Mouse (Mus musculus) lung, embryonic 15.5 days (tissue): ENCODE data around the gene C1qtnf2. TPM values are rescaled to one million over a fixed set of nuclear protein-coding genes. Genes with fewer than 3 reads are reported as not detected.

Source experiments
- ATAC-seq: fragments of 200-750 bp; cut with Nextera tagmentation; 2 replicates; pipeline ENCODE4 v1.8.0; 2017; ENCODE audit warnings: moderate number of reproducible peaks, borderline replicate concordance; ENCODE audit not compliant: low FRiP score, low TSS enrichment; ENCODE audit errors: extremely low read depth
- H3K27ac ChIP-seq: fragments of 300-500 bp; sonication (generic); 2 replicates; pipeline ENCODE4 v1.5.1; 2015; ENCODE audit warnings: moderate library complexity, mild to moderate bottlenecking, inconsistent platforms
- H3K27me3 ChIP-seq: fragments of 300-500 bp; sonication (generic); 2 replicates; pipeline ENCODE4 v1.6.1; 2015; ENCODE audit warnings: inconsistent platforms
- H3K36me3 ChIP-seq: fragments of 300-500 bp; sonication (generic); 2 replicates; pipeline ENCODE4 v1.6.1; 2015; ENCODE audit warnings: inconsistent platforms
- H3K4me1 ChIP-seq: fragments of 300-500 bp; sonication (generic); 2 replicates; pipeline ENCODE4 v1.6.1; 2015; ENCODE audit warnings: inconsistent platforms
- H3K4me2 ChIP-seq: fragments of 300-500 bp; sonication (generic); 2 replicates; pipeline ENCODE4 v1.6.1; 2015; ENCODE audit warnings: inconsistent platforms, mild to moderate bottlenecking, moderate library complexity
- H3K4me3 ChIP-seq: fragments of 300-500 bp; sonication (generic); 2 replicates; pipeline ENCODE4 v1.5.1; 2015; ENCODE audit warnings: mild to moderate bottlenecking, inconsistent platforms
- H3K9ac ChIP-seq: fragments of 300-500 bp; sonication (generic); 2 replicates; pipeline ENCODE4 v1.6.1; 2015; ENCODE audit warnings: inconsistent platforms
- H3K9me3 ChIP-seq: fragments of 300-500 bp; sonication (generic); 2 replicates; pipeline ENCODE4 v1.6.1; 2016; ENCODE audit warnings: inconsistent platforms
- WGBS: fragments of 180-500 bp; shearing (Covaris S2); methylation state at CpG from one replicate; pipeline ENCODE4 v1.1.7; 2015; 5-methylcytosine and 5-hydroxymethylcytosine counted together
- polyA plus RNA-seq: library from polyadenylated mRNA; unstranded; fragments of >200 nt; fragmentation: Nextera tagmentation; extraction: Ambion mirVana; gene quantifications from 2 replicates; pipeline ENCODE4 v1.2.1, GENCODE M21; 2015

The C1qtnf2 gene
- polyA plus RNA-seq, 1 experiment from 2014 or later, result 2.6 TPM

GRCm38 (mm10) chr11:43484652-43485051 lies 10.6 kb downstream of the C1qtnf2 start:
- Histone ChIP-seq H3K36me3 (no peaks in the 10 kb centered on the region), H3K4me2 (no peak overlapping the region), H3K4me3 (no peak overlapping the region), H3K9me3 (no peaks in the 10 kb centered on the region), H3K9ac (no peak overlapping the region), H3K27ac (no peak overlapping the region), H3K4me1 (peaks cover 50% of the 10 kb centered on the region), H3K27me3 (no peaks in the 10 kb centered on the region)
- ATAC-seq, result no peak
- 40% methylated on average over 11 of the region's 11 CpGs for WGBS

GRCm38 (mm10) chr11:43485855-43486254 lies 11.8 kb downstream of the C1qtnf2 start:
- H3K4me2 ChIP-seq, result no peak overlapping the region
- 80% methylated on average over 9 of the region's 9 CpGs for WGBS
- no peaks in the 10 kb centered on the region; the same call in 1 of the 2 replicates for H3K27me3 ChIP-seq
- no peak overlapping the region for H3K9ac ChIP-seq
- no peak overlapping the region for H3K4me3 ChIP-seq
- H3K27ac ChIP-seq, result no peak overlapping the region
- no peak for ATAC-seq
- no peaks in the 10 kb centered on the region for H3K9me3 ChIP-seq
- H3K4me1 ChIP-seq, result peaks cover 41% of the 10 kb centered on the region
- H3K36me3 ChIP-seq, result no peaks in the 10 kb centered on the region

- WGBS, result 27% methylated on average over 7 of the region's 7 CpGs
- 0 out of 2 replicates have a peak, but pooled peaks cover 11% of the 10 kb centered on the region for H3K4me1 ChIP-seq
- no peaks in the 10 kb centered on the region for H3K36me3 ChIP-seq
- H3K27me3 ChIP-seq, result no peaks in the 10 kb centered on the region; the same call in 1 of the 2 replicates
- no peak overlapping the region for H3K4me2 ChIP-seq
- ATAC-seq, result peak; percentile 31; the same call in 1 of the 2 replicates
- H3K4me3 ChIP-seq, result no peak overlapping the region
- H3K9me3 ChIP-seq, result no peaks in the 10 kb centered on the region
- H3K27ac ChIP-seq, result no peak overlapping the region
- H3K9ac ChIP-seq, result no peak overlapping the region
Observed at GRCm38 (mm10) chr11:43492663-43493062, 18.6 kb downstream of the C1qtnf2 start.

- no peaks in the 10 kb centered on the region for H3K9me3 ChIP-seq
- H3K27me3 ChIP-seq, result no peaks in the 10 kb centered on the region; the same call in 1 of the 2 replicates
- peak; percentile 41 for ATAC-seq
- no peak overlapping the region for H3K27ac ChIP-seq
- no peak overlapping the region for H3K4me2 ChIP-seq
- H3K4me3 ChIP-seq, result no peak overlapping the region
- H3K36me3 ChIP-seq, result no peaks in the 10 kb centered on the region
- WGBS, result 19% methylated on average over 6 of the region's 6 CpGs
- H3K9ac ChIP-seq, result no peak overlapping the region
- 0 out of 2 replicates have a peak, but pooled peaks cover 11% of the 10 kb centered on the region for H3K4me1 ChIP-seq
Observed at GRCm38 (mm10) chr11:43493815-43494409, 19.8 kb downstream of the C1qtnf2 start.

- WGBS, result 46% methylated on average over 8 of the region's 8 CpGs
- Histone ChIP-seq H3K9ac (no peak overlapping the region), H3K4me2 (no peak overlapping the region), H3K36me3 (no peaks in the 10 kb centered on the region), H3K4me3 (no peak overlapping the region), H3K4me1 (0 out of 2 replicates have a peak, but pooled peaks cover 11% of the 10 kb centered on the region), H3K27ac (no peak overlapping the region), H3K9me3 (no peaks in the 10 kb centered on the region), H3K27me3 (no peaks in the 10 kb centered on the region; the same call in 1 of the 2 replicates)
- no peak for ATAC-seq
Observed at GRCm38 (mm10) chr11:43495037-43495436, 21.0 kb downstream of the C1qtnf2 start.

GRCm38 (mm10) chr11:43495532-43495931 lies 21.5 kb downstream of the C1qtnf2 start:
- no peak overlapping the region for H3K4me3 ChIP-seq
- no peaks in the 10 kb centered on the region for H3K9me3 ChIP-seq
- H3K9ac ChIP-seq, result no peak overlapping the region
- H3K4me1 ChIP-seq, result 0 out of 2 replicates have a peak, but pooled peaks cover 11% of the 10 kb centered on the region
- no peaks in the 10 kb centered on the region; the same call in 1 of the 2 replicates for H3K27me3 ChIP-seq
- no peak overlapping the region for H3K4me2 ChIP-seq
- no peak overlapping the region for H3K27ac ChIP-seq
- H3K36me3 ChIP-seq, result no peaks in the 10 kb centered on the region
- no peak for ATAC-seq
- 27% methylated on average over 3 of the region's 3 CpGs for WGBS

GRCm38 (mm10) chr11:43501256-43501655 lies 27.2 kb downstream of the C1qtnf2 start:
- ATAC-seq, result no peak
- no peak overlapping the region for H3K9ac ChIP-seq
- no peaks in the 10 kb centered on the region for H3K27me3 ChIP-seq
- no peak overlapping the region for H3K27ac ChIP-seq
- no peaks in the 10 kb centered on the region for H3K9me3 ChIP-seq
- H3K4me2 ChIP-seq, result no peak overlapping the region
- H3K4me3 ChIP-seq, result no peak overlapping the region
- 78% methylated on average over 6 of the region's 6 CpGs for WGBS
- no peaks in the 10 kb centered on the region for H3K4me1 ChIP-seq
- H3K36me3 ChIP-seq, result no peaks in the 10 kb centered on the region

GRCm38 (mm10) chr11:43505188-43505587 lies 31.1 kb downstream of the C1qtnf2 start:
- no peaks in the 10 kb centered on the region for H3K9me3 ChIP-seq
- H3K27me3 ChIP-seq, result no peaks in the 10 kb centered on the region
- no peak for ATAC-seq
- WGBS, result 76% methylated on average over 7 of the region's 7 CpGs
- no peak overlapping the region for H3K9ac ChIP-seq
- no peak overlapping the region for H3K27ac ChIP-seq
- no peak overlapping the region for H3K4me3 ChIP-seq
- H3K4me1 ChIP-seq, result no peaks in the 10 kb centered on the region
- no peak overlapping the region for H3K4me2 ChIP-seq
- no peaks in the 10 kb centered on the region for H3K36me3 ChIP-seq

GRCm38 (mm10) chr11:43507976-43508375 lies 33.9 kb downstream of the C1qtnf2 start:
- Histone ChIP-seq H3K4me1 (no peaks in the 10 kb centered on the region), H3K9me3 (no peaks in the 10 kb centered on the region), H3K4me3 (no peak overlapping the region), H3K36me3 (no peaks in the 10 kb centered on the region), H3K9ac (no peak overlapping the region), H3K27me3 (no peaks in the 10 kb centered on the region), H3K27ac (no peak overlapping the region), H3K4me2 (no peak overlapping the region)
- WGBS, result 70% methylated on average over 6 of the region's 6 CpGs
- no peak for ATAC-seq

- H3K9ac ChIP-seq, result no peak overlapping the region
- no peaks in the 10 kb centered on the region for H3K27me3 ChIP-seq
- H3K27ac ChIP-seq, result no peak overlapping the region
- no peak overlapping the region for H3K4me3 ChIP-seq
- 85% methylated on average over 5 of the region's 5 CpGs for WGBS
- no peaks in the 10 kb centered on the region for H3K9me3 ChIP-seq
- no peak for ATAC-seq
- H3K4me2 ChIP-seq, result no peak overlapping the region
- no peaks in the 10 kb centered on the region for H3K4me1 ChIP-seq
- no peaks in the 10 kb centered on the region for H3K36me3 ChIP-seq
Observed at GRCm38 (mm10) chr11:43509878-43510277, 35.8 kb downstream of the C1qtnf2 start.

GRCm38 (mm10) chr11:43512661-43513190 lies 38.6 kb downstream of the C1qtnf2 start:
- H3K4me1 ChIP-seq, result no peaks in the 10 kb centered on the region
- H3K9me3 ChIP-seq, result no peaks in the 10 kb centered on the region
- H3K27me3 ChIP-seq, result no peaks in the 10 kb centered on the region
- ATAC-seq, result no peak
- H3K27ac ChIP-seq, result no peak overlapping the region
- 68% methylated on average over 2 of the region's 2 CpGs for WGBS
- no peak overlapping the region for H3K4me3 ChIP-seq
- no peak overlapping the region for H3K9ac ChIP-seq
- H3K36me3 ChIP-seq, result no peaks in the 10 kb centered on the region
- H3K4me2 ChIP-seq, result no peak overlapping the region

GRCm38 (mm10) chr11:43516344-43517021 lies 42.4 kb downstream of the C1qtnf2 start:
- ATAC-seq, result 0 out of 2 replicates have a peak, but pooled peaks have one; percentile 19
- H3K36me3 ChIP-seq, result no peaks in the 10 kb centered on the region
- 28% methylated on average over 8 of the region's 8 CpGs for WGBS
- no peaks in the 10 kb centered on the region for H3K4me1 ChIP-seq
- H3K9ac ChIP-seq, result no peak overlapping the region
- H3K27ac ChIP-seq, result no peak overlapping the region
- no peak overlapping the region for H3K4me3 ChIP-seq
- no peak overlapping the region for H3K4me2 ChIP-seq
- H3K27me3 ChIP-seq, result no peaks in the 10 kb centered on the region
- no peaks in the 10 kb centered on the region for H3K9me3 ChIP-seq
